Mouse (Mus musculus) bone marrow, adult 2 months (tissue): ENCODE data around the gene Ruvbl2. TPM values are rescaled to one million over a fixed set of nuclear protein-coding genes. Genes with fewer than 3 reads are reported as not detected.
"Not testable (repeated sequence)": the region's sequence is repeated elsewhere in the genome, so short reads cannot be mapped to it uniquely, and the experiment has no call there.

Experiments used
- H3K27ac ChIP-seq: fragments of 200-500 bp; 2 replicates; pipeline ENCODE4 v1.5.1; 2012; ENCODE audit warnings: low read depth, mild to moderate bottlenecking, control low read depth, inconsistent platforms, low read length; ENCODE audit not compliant: control insufficient read depth, poor library complexity, insufficient read depth
- H3K4me1 ChIP-seq: fragments of 200-500 bp; 2 replicates; pipeline ENCODE4 v1.6.1; 2011; ENCODE audit warnings: low read length; ENCODE audit not compliant: control insufficient read depth, insufficient read depth
- H3K4me3 ChIP-seq: fragments of 200-500 bp; replicated peaks from 2 replicates; pipeline ENCODE3; 2011; ENCODE audit warnings: mild to moderate bottlenecking, low read depth, low read length, control low read depth; ENCODE audit not compliant: control insufficient read depth
- CTCF ChIP-seq: fragments of 200-500 bp; IDR thresholded peaks from 2 replicates; pipeline ENCODE4 v1.5.1; 2011; ENCODE audit warnings: low read length, control low read depth; ENCODE audit not compliant: control insufficient read depth, insufficient read depth
- POLR2A ChIP-seq: fragments of 200-500 bp; IDR thresholded peaks from 2 replicates; pipeline ENCODE4 v1.6.1; 2011; ENCODE audit warnings: low read depth, mild to moderate bottlenecking, control low read depth, low read length, borderline replicate concordance; ENCODE audit not compliant: control insufficient read depth
- WGBS: fragments of 180-500 bp; shearing (Covaris S2); methylation state at CpG from one replicate; pipeline ENCODE4 v1.1.7; 2018; 5-methylcytosine and 5-hydroxymethylcytosine counted together
- polyA plus RNA-seq: library from polyadenylated mRNA; stranded (reverse); fragments of >200 nt; gene quantifications from 2 replicates; pipeline ENCODE4 v1.2.4, GENCODE M21; 2011; ENCODE audit warnings: low replicate concordance; ENCODE audit not compliant: missing spikeins, insufficient read depth, insufficient read length

Ruvbl2 gene
- polyA plus RNA-seq, 1 experiment, result 61.4 TPM

GRCm38 (mm10) chr7:45405091-45406075 is 32.5 kb downstream of the Ruvbl2 start, which contains the start of gene Kcna7:
TSS of gene Kcna7 (plus strand) at chr7:45405653.
- H3K4me3 ChIP-seq, result no peak within 1 kb of the TSS
- no peak within 1 kb of the TSS for H3K27ac ChIP-seq
- 8% methylated on average over 28 of the region's 28 CpGs for WGBS
- TF ChIP-seq CTCF (peak; percentile 90), POLR2A (no peak)
- H3K4me1 ChIP-seq, result no peaks in the 10 kb centered on the region

DNA sequence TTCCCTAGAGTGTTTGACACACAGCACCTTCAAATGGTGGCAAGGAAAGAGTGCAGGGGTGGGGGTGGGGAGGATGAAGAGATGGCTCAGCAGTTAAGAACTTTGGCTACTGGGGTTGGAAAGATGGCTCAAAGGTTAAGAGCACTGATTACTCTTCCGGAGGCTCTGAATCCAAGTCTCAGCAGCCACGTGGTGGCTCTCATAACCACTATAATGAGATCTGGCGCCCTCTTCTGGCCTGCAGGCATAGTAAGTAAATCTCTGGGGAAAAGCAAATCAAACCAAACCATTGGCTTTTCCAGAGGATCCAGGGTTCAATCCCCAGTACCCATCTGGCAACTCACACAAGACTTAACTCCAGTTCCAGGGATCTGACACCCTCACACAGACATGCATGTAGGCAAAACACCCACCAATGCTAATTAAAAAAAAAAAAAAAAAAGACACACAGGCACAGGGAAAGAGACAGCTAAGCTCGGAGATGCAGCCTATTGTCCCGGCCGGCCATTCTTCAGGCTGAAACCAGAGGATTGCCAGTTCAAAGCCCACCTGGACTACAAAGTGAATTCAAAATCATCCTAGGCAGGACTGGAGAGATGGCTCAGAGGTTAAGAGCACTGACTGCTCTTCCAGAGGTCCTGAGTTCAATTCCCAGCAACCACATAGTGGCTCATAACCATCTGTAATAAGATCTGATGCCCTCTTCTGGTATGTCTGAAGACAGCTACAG is 34.2 kb downstream of the Ruvbl2 start:
- WGBS, result 30% methylated on average over 6 of the region's 6 CpGs
- TF ChIP-seq CTCF (peak; percentile 56), POLR2A (no peak)
- Histone ChIP-seq H3K4me3 (no peak overlapping the region), H3K4me1 (no peaks in the 10 kb centered on the region), H3K27ac (no peak overlapping the region)

DNA sequence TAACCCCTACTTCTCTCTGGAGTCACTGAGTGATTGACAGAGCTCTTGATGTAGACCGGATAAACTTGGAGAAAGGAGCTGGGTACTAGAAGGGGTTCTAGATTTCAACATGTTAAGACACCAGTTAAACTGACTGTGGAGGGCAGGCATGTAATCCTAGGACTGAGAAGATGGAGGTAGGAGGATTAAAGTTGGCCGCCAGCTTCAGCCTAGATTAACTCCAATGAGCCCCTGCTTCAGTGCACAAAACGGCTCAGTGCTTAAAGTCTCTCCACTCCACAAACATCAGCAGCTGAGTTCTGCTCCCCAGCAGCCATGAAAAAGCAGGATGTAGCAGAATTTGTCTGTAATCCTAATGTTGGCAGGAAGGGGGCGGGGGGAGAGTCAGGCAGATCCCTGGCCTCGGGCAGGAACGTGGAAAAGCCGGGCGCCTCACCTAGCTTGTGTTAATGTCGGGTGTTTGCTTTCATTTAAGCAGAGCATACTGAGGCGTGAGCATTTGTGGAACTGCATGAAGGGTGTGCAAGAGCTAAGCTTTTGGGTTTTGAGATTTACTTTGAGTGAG is 36.3 kb downstream of the Ruvbl2 start:
- TF ChIP-seq POLR2A (no peak), CTCF (no peak)
- 75% methylated on average over 10 of the region's 10 CpGs for WGBS
- H3K27ac ChIP-seq, result no peak overlapping the region

DNA sequence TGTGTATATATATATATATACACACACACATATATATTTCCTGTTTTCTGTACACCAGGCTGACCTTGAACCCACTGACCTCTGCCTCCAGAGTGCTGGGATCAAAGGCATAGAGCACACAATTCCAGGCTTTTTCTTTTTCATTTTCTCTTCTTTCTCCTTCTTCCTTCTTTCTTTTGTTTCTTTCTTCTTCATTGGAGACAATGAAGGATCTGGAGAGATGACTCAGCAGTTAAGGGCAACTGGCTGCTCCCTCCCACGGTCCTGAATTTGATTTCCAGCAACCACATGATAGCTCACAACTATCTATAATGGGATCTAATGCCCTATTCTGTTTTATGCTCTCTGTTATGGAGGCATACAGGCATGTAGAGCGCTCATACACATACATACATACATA is 41.1 kb downstream of the Ruvbl2 start:
- Histone ChIP-seq H3K27ac (no peak overlapping the region), H3K4me1 (peaks cover 4% of the 10 kb centered on the region; the same call in 1 of the 2 replicates), H3K4me3 (no peak overlapping the region)
- 51% methylated on average over 2 of the region's 2 CpGs for WGBS
- TF ChIP-seq POLR2A (no peak), CTCF (no peak)

More for the DNA sequence above, 36.3 kb downstream of the Ruvbl2 start:
- H3K4me1 ChIP-seq, result no peaks in the 10 kb centered on the region
- H3K4me3 ChIP-seq, result no peak overlapping the region

DNA sequence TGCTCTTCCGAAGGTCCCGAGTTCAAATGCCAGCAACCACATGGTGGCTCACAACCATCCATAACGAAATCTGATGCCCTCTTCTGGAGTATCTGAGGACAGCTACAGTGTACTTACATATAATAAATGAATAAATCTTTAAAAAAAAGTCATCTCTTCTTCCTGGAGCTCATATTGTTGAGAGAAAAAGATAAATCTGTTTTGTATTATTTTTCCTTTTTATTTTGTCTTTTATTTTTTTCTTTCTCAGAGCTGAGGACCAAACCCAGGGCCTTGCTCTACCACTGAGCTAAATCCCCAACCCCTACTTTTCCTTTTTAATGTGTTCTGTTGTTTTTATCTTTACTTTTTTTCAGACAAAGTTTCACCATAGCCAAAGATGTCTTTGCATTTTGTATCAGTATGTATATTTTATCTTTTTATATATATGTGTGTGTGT is 41.5 kb downstream of the Ruvbl2 start:
- H3K27ac ChIP-seq, H3K4me1 ChIP-seq: not testable (repeated sequence)
- H3K4me3 ChIP-seq, result peak overlapping the region; percentile 75
- 1% methylated on average over 3 of the region's 3 CpGs for WGBS

GRCm38 (mm10) chr7:45395578-45396336 is 42.1 kb downstream of the Ruvbl2 start, which contains the start of gene Snrnp70:
TSS of gene Snrnp70 (minus strand) at chr7:45395742.
- TF ChIP-seq POLR2A (peak; percentile 97), CTCF (no peak)
- Histone ChIP-seq H3K4me3 (peak within 1 kb of the TSS; percentile 78), H3K4me1 (peaks cover 4% of the 10 kb centered on the region; the same call in 1 of the 2 replicates), H3K27ac (peak within 1 kb of the TSS; percentile 92)
- WGBS, result under 1% methylated on average over 60 of the region's 60 CpGs

- under 1% methylated on average over 20 of the region's 20 CpGs for WGBS
- Histone ChIP-seq H3K4me1 (peaks cover 4% of the 10 kb centered on the region; the same call in 1 of the 2 replicates), H3K4me3 (peak overlapping the region; percentile 78), H3K27ac (peak overlapping the region; percentile 92)
- no peak for TF ChIP-seq CTCF
Observed at GRCm38 (mm10) chr7:45395129-45395541, 42.8 kb downstream of the Ruvbl2 start.
